Mouse (Mus musculus) frontal cortex, adult 2 months (tissue): Measurements from ENCODE around the gene Hoga1. TPM values are rescaled to one million over a fixed set of nuclear protein-coding genes. Genes with fewer than 3 reads are reported as not detected.
"Not testable (repeated sequence)": the region's sequence is repeated elsewhere in the genome, so short reads cannot be mapped to it uniquely, and the experiment has no call there.

Source experiments
- DNase-seq, 2 experiments: peaks; one replicate each; pipeline ENCODE4 v3.0.0; 2022; ENCODE audit warnings: low spot score in 1 of 2; ENCODE audit errors: extremely low spot score in 1 of 2
- polyA plus RNA-seq: library from polyadenylated mRNA; depleted of rRNA; stranded (reverse); fragments of >200 nt; gene quantifications from 2 replicates; pipeline ENCODE4 v1.2.3, GENCODE M21; 2012

Gene Hoga1
- polyA plus RNA-seq, 1 experiment = 2.0 TPM

DNA sequence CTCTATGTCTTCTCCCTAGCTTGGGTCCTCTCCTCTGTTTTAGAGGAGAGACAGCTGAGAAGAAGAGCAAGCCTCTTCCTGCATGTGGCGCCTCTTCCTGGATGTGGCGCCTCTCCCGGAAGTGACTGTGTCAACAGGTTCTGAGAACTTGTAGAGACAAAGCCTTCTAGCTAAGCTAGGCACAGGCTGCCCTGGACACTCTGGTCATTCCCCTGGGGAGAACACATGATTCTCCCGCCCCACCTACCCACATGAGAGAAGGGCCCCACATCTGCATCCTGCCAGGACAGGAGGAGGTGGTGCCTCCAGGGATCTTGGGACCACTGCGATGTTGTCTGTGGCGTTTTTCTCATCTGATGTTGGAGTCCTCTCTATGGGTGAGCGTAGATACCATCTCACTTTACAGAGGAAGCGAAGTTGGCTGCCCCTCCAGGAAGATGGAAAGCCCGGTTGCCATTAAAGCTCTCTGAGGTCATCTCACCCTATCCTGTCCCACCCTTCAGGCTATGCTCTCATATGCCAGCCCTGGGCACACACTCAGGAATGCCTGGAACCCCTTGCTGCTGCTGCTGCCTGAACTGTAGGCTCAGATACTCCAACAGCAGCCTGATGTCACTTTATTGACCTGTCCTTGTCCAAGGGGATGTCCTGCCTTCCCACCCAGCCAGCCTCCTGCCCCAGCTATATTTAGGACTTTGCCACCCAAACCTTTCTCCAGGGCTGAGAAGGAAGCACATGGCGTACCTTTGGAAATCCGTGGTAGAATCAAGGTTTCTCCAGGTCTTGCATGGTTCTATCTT lies 23.2 kb downstream of the Hoga1 start:
- DNase-seq = no peak

- peak in 1 of 2 experiments; percentile 35 for DNase-seq
These were observed 23.8 kb downstream of the Hoga1 start for GRCm38 (mm10) chr19:42069241-42069525.

DNA sequence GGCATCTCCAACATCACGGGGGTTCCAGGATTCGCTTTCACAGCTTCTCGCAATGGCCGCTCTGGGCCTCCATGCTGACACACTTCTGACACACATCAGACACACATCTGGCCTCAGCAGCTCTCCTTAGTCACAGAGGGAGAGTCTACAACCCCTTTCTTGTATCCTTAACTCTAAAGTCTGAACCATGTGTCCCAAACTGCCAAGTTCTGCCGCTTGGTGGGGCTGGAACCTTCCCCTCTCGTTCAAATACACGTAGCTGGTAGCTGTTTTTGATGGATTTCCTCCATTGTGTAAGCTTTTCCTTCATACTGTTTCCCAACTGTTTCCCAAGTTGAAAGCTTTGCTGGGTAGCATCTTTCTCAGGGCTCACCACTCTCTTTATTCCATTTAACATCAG lies 25.8 kb downstream of the Hoga1 start:
- peak in 1 of 2 experiments; percentile 27 for DNase-seq

DNA sequence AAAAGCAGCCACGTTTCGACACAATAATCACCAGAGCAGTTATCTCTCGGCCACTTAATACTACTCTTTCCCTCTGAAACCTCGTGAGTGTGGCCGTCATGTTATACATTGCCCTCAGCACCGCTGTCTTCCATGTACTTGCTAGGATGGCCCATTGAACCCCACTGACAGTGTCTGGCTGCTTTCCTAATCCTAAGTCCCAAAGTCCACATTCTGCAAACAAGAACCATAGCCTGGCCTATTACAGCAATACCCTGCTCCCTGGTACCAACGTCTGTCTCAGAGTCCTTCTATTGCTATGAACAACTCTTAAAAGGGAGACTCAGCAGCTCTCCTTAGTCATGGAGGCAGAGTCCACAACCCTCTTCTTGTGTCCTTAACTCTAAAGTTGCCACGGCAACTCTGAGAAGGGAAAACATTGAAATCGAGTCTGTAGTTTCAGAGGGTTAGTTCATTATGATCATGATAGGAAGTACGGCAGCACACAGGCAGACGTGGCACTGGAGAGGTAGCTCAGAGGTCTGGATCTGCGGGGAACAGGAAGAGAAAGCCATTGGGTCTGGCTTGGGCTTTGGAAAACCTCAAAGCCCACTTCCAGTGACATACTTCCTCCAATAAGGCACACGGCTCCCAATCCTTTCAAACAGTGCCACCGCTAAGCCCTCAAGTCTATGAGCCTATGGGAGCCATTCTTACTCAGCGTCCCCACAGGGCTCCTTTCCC lies 26.6 kb downstream of the Hoga1 start:
- DNase-seq = no peak

GRCm38 (mm10) chr19:42072802-42073201 lies 27.4 kb downstream of the Hoga1 start:
- DNase-seq = no peak

- no peak for DNase-seq
These were observed 29.6 kb downstream of the Hoga1 start for GRCm38 (mm10) chr19:42075051-42075450.

GRCm38 (mm10) chr19:42075992-42076391 lies 30.6 kb downstream of the Hoga1 start:
- DNase-seq = no peak

GRCm38 (mm10) chr19:42078566-42078965 lies 33.2 kb downstream of the Hoga1 start:
- no peak for DNase-seq

DNA sequence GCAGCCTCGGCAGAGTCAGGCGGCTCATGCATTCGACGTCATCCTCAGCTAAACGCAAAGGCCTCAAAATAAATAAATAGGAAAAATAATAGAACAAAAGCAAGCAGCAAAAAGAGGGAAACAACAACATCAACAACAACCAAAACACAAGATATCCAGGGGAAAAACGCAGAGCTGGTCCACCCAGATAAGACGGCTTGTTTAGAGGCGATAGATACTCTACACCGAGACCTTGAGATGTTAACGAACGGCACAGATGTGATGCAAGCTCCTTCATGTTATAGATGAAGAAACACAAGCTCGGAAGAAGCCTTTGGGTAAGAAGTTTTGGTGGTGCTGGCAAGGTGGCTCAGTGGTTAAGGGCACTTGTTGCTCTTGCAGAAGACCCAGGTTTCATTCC lies 33.6 kb downstream of the Hoga1 start:
- no peak for DNase-seq

DNA sequence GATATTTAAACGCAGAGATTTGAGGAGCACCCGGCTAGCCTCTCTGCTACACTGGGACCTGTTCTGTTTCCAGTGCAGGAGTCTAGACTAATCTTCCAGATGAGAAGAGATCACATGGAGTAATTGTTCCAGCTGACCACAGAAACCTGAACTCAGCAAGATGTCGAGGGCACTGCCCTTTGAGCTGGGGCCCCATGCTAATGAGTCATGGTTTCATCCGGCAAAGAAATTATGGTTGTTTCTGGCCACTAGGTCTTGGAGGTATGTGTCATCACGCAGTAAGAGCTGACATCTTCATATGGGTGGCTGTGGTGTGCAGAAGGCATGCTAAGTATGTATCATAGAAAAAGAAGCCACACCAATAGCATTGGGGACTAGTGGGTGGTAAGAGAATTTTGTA lies 34.5 kb downstream of the Hoga1 start:
- DNase-seq = no peak

- no peak for DNase-seq
These were observed 35.1 kb downstream of the Hoga1 start for GRCm38 (mm10) chr19:42080469-42080868.

DNA sequence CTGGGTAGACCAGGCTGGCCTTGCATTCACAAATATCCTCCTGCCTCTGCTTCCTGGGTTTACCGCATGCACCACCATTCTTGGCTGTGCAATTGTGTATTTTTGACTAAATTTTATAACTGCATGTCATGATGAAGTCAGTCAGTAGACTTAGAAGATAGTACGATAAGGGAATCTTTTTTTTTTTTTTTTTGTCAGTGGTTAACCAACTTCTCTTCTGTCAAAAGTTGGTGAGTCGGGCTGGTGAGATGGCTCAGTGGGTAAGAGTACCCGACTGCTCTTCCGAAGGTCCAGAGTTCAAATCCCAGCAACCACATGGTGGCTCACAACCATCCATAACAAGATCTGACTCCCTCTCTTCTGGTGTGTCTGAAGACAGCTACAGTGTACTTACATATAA lies 36.2 kb downstream of the Hoga1 start:
- DNase-seq = not testable (repeated sequence)

DNA sequence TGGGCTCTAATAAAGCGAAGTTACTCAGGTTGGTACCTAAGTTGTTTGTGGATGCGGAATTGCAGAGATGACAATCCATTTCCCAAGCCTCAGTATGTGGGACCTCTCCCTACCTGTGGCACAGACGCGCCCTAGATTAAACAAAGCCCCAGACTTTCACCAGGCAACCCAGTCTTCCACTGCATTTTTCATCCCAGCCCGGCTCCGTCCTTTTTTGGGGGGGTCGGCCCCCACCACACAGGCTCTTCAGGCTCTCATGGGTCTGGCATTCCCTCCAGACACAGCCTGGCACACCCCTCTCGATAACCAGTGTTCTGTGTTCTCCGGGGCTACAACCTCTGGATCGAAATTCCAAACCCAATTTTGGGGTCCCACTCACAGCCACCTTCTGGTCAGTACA lies 40.3 kb downstream of the Hoga1 start:
- DNase-seq = no peak

- DNase-seq = peak; percentile 90 to 96
These were observed 40.8 kb downstream of the Hoga1 start, which contains the start of gene Morn4 for GRCm38 (mm10) chr19:42086166-42086565. Gene Morn4 (minus strand): TSS chr19:42086357.

GRCm38 (mm10) chr19:42089103-42089747 lies 43.8 kb downstream of the Hoga1 start:
- peak; percentile 34 to 66 for DNase-seq

DNA sequence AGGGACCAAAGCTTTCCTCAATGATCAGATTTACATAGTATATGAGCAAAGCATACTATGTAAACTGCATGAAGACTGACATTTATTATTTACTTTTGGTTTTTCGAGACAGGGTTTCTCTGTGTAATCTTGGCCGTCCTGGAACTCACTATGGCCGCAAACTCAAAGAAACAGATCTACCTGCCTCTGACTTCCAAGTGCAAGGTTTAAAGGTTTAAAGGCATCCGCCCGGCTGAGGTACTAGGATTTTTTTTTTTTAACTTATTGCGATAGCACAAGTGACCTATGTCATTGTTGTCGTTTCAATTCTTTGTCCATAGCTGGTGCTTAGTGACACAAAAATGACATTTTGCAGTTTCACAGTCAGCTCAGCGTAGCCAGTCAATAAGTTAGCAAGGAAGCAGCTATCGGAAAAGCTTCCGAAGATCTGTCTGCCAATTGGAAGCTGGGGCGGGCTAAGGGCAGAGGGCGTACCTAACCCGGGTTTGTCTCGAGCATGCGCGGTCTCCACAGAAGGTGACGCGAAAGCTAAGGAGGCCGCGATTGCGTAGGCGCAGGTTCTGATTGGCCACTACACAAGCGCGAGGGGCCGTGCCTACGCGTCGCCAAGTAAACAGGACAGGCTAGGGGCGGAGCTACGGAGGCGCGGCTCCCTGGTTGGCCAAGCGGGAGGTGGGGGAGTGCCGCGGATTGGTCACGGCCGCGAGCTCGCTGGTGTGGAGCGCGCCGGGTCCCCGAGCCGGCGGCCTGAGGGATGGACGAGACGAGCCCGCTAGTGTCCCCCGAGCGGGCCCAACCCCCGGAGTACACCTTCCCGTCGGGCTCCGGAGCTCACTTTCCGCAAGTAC lies 44.6 kb downstream of the Hoga1 start, which contains the start of gene Pi4k2a:
Gene Pi4k2a, plus strand, starts transcription at position 723 of the 848 bp plus-strand sequence.
- peak; percentile 100 for DNase-seq

DNA sequence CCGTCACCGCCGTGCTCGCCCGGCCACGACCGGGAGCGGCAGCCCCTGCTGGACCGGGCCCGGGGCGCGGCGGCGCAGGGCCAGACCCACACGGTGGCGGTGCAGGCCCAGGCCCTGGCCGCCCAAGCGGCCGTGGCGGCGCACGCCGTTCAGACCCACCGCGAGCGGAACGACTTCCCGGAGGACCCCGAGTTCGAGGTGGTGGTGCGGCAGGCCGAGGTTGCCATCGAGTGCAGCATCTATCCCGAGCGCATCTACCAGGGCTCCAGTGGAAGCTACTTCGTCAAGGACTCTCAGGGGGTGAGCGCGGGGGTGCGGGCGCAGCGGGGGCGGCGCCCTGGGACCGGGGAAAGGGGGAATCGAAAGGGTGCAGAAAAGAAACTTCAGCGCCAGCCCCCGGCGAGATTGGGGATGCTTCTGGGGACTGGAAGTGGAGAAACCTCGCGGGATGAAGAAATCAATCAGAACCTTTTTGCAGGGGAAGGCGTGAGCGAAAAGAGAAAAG lies 45.3 kb downstream of the Hoga1 start:
- DNase-seq = peak in 1 of 2 experiments; percentile 13

GRCm38 (mm10) chr19:42099406-42099805 lies 54.0 kb downstream of the Hoga1 start:
- DNase-seq = no peak

DNA sequence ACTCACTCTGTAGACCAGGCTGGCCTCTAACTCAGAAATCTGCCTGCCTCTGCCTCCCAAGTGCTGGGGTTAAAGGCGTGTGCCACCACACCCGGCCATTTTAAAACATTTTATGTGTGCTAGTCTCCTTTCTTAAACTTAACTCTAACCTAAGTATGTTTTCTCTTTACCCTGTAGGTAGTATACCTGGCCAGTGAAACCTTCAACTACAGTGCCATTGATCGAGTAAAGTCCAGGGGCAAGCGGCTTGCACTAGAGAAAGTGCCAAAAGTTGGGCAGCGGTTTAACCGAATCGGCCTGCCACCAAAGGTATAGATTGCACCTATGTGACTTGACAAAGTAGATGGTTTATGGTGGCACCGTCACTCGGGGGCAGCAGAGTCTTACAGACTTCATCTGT lies 59.3 kb downstream of the Hoga1 start:
- DNase-seq = no peak

DNA sequence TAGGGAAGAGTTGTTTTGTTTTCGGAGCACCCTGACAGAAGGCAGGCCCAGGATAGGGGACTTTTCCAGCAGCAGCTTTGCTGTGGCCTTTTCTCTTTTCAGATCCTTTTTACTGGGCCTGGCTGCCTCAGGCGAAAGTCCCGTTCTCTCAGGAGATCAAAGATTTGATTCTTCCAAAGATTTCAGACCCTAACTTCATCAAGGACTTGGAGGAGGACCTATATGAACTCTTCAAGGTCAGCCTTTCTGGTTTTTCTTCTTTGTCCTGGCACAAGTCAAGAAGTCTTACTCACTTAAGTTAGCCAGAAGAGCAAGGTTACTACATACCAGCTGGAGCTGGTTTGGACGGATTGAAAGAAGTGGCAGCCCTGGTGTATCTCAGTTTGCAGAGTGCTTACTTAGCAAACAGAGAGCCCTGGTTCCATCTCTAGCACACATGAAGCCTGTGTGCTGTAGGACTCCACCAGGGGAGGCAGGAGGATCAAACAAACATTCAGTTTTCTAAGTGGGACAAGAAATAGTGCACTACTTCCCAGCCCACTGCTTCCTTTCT lies 70.4 kb downstream of the Hoga1 start:
- DNase-seq = no peak
